Mouse (Mus musculus): ENCODE results near the gene Kxd1.

DNA sequence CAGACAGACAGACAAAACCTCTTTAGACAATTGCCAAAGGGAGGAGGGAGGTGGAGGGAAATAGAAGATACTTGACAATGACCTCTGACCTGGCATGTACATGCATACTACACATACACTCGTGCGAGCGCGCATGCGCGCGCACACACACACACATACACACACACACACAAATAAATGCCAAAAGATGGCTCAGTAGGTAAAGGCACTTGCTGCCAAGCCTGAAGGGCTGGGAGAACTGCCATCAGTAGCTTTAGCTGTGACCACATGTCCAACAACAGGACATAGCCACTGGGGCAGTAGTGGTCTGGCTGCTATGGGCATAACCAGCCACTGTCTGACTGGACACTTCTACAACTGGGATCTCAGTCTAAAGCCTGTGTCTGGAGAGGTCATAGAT is 55.9 kb downstream of the Kxd1 start:
- TF ChIP-seq CTCF (IDR thresholded peaks at IDR 0.05; ENCODE audit: borderline replicate concordance, insufficient read depth, low read depth, low read length) (no peak), POLR2A (IDR thresholded peaks at IDR 0.05; ENCODE audit: borderline replicate concordance, insufficient read depth, low read length) (no peak)
